Mouse (Mus musculus) activated CD4-positive, CD25-positive, alpha-beta regulatory T cell, adult 4 months (primary cell): Measurements from ENCODE around the gene Parn. TPM values are rescaled to one million over a fixed set of nuclear protein-coding genes. Genes with fewer than 3 reads are reported as not detected.

ENCODE experiments used
- ATAC-seq: one replicate; pipeline ENCODE4 v1.8.0; 2017
- polyA plus RNA-seq, 2 experiments: library from polyadenylated mRNA; unstranded; fragments of 100-300 nt; shearing (Covaris generic); gene quantifications; one replicate each; pipeline ENCODE4 v1.2.1; 2017

The Parn gene
- polyA plus RNA-seq, 2 experiments from 2014 or later = 28.1 to 32.5 TPM

DNA sequence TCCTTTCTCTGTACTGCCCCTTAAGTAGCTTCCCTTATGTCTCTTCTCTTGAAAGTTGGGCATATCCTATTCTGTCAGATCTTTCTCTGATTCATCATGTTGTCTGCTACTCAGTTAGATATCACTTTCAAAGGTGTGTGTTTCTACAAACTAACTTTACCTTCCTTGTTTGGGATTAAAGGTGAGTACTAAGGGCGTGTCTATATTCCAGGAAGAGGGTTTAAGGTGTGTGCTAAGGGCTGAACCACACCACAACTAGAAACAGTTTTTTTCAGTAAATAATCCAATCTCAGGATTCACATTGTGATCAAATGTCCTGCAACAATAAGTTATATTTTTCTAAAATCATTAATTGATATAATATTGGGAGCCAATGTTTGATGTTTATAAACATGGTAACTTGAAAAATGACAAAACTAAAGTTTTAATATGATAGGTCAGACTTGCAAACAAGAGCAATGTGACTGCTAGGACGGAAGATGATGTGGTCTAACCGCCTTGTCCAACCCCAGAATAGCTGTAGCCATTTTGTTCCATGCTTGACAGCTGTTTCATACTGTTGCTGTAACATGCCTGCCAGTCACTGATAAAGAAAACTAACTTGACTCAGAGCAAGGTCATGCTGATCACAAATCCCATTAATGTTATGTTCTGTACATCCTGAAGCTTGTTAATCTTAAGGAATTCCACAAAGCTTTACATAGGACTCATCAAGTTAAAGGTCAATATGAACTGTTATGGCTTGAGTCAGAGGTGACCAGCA, 46.0 kb downstream of the Parn start:
- ATAC-seq = no peak

DNA sequence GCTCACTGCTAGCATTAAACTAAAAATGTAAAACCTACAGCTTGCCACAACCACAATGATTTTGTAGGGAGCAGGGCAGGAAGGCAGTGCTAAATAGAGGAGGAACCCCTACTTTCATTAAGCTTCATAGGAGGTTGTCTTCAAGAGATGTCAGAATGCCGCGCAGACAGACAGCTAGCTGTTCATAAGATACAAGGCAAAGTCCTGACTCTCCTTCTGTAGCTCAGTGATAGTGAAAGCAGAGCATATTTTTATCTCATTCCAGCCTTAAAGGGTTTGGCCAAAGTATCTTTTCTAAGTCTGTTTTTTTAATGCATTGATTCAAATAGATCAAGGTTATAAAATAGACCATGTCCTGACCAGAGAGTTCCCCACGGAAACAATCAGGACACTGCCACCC, 47.8 kb downstream of the Parn start:
- ATAC-seq = no peak

DNA sequence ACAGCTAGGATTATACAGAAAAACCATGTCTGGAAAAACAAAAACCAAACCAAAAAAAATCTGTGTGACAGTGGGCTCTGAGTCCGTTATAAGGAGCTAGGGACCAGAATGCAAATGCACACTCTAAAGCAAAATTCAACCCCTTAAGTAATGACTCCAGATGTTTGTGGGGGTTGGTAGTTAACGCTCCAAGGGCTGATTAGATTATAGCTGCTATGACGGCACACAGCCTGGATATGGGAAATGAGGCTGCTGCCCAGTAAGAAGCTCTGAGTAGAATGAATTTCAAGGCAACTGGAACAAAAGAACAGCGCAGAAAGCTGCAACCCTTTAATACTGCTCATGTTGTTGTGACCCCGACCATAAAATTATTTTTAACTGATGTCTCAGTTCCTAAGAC, 52.7 kb downstream of the Parn start:
- ATAC-seq = no peak

DNA sequence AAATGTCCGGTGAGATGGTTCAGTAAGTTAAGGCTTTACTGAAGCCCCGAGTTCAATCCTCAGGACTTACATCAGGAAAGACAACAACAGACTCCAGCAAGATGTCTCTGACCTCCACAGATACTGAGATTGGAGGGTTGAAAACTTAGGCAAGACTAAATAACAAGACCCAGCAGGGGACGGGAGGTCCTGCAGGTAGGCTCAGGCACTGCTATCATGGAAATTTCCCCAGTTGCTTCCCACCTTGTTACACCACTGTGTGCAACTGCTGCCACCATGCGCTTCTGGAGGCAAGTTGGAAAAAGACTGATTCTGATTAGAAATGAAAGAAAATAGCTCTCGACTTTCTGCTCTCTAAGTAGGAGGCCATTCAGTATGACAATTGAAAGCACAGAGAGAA, 55.4 kb downstream of the Parn start:
- ATAC-seq = no peak

DNA sequence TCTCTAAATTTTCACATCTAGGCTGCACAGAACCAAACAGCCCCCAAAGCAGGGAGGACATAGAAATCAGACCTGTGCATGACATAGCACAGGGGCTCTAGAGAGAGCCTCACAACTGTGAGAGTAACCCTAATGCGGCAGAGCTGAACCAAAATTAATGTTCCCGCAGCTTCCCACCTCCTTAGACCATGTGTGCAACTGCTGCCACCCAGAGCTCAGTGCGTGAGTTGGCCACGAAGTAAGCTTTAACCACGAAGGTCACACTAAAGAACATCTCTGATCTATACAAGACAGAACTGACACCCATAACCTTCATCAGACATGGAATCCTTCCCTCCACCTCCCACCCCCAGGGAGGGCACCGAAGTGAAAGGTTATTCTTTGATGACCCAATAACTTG, 55.9 kb downstream of the Parn start:
- no peak for ATAC-seq

DNA sequence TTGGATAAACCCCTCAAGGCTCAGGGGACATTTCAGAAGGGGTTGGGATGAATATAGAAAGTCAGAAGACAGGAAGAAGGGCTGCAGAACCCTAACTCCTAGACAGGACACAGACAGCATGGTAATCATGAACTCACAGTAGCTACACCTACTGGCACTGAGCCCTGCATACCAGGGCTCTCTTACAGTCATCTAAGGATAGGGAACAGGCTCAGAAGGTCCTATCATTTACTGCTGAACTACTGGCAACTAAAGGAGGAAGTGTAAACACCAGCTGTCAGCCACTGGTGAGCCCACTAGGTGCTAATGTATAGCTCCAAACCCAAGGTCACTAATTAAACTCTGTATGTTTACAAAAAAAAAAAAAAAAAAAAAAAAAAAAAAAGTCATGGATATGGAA, 56.6 kb downstream of the Parn start:
- ATAC-seq = no peak

DNA sequence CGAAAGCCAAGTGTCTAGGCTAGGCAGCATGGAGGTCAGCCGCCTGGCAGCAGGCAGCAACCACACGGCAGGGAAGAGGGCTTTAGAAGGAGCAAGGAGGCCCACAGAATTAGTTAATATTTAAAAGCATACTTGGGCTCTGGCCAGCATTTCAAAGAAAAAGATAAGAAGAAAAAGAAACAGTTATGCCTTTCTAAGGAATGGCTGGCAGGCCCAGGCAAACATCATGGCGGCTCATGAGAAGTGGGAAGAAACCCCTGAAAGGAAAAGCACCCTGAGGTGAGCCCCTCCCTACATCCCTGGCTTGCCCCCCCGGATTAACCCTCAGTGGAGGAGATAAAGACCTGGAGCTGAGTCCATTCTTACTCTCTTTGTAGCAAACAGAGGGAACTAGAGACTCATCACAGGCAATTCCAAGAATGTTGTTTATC, 57.0 kb downstream of the Parn start:
- no peak for ATAC-seq

DNA sequence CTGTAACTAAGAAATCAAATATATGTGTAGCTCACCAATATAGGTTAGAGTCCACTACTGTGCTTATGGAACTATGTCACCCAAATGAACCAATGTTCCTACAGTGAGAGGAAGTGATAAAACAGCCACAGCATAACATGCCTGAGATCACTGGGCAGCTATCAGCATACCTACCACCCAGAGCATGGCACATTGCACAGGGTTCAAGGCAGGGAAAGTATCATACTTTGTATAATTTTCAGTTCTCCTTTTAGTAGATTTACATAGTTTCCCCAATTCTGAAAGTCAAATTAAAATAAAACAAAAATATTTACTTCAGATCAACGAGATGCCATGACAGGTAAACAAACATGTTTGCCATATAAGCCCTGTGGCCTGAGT, 59.3 kb downstream of the Parn start:
- ATAC-seq = no peak

DNA sequence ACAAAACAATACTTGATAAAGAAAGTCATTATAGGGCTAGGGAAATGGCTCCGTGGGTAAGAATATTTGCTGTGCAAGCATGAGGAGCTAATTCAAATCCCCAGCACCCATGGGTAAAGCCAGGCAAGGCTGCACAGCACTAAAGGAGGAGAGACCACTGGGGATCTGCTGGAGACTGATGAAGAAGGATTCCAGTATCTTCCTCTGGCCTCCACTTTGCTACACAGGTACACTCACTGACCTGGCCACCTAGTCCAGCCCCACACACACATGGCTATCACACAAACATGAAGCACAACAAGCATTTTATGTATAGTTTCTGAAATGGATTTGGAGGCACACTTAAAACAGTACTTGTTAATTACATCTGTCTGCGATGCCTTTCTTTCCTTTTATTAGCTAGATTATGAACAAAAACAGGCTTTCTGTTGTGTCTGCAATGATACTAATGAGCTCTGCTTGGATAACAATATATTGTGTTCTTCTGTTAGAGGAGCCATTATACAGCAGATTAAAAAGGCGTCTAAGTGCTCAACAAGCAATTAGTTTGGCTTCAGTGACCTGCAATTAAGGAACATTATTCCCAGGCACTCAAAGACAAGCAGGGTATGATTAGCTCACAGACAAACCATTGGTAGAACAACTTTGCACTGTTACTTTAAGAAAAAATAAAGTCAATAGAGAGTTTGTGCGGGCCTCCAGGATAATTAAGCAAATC, 59.8 kb downstream of the Parn start:
- ATAC-seq = no peak

DNA sequence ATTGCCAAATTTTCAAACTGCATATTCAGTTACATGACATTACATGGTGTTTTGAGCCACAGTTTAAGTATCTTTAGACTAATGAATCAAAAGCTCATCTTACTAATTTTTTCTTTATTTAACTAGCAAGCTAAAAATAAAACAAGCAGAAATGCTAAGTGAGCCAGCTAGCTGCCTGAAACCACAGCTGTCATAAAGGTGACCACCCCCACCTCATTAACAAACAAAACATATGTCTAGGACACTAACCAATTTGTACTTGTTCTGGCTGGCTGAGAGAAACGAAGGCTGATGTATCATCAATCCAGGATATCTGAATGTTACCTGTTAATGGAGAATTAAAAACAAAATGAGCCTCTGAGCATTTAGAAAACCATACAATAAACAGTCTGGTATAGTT, 65.2 kb downstream of the Parn start:
- no peak for ATAC-seq

DNA sequence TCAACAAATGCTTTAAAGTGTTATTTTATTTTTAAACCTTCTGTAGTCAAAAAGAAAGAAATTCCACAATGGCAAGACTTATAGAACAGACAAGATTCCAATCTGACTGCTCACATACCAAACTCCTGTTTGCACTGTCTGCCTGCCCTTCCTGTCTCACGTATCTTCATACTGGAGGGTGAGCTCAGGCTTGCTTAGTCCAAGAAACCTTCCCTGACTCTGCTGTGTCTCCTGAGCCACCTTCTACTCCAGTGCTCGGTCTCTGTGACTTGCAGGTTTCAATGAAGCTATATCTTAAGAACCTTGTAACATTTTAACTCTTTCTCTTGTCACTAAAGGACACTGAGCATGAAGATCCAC, 78.9 kb downstream of the Parn start:
- no peak for ATAC-seq

DNA sequence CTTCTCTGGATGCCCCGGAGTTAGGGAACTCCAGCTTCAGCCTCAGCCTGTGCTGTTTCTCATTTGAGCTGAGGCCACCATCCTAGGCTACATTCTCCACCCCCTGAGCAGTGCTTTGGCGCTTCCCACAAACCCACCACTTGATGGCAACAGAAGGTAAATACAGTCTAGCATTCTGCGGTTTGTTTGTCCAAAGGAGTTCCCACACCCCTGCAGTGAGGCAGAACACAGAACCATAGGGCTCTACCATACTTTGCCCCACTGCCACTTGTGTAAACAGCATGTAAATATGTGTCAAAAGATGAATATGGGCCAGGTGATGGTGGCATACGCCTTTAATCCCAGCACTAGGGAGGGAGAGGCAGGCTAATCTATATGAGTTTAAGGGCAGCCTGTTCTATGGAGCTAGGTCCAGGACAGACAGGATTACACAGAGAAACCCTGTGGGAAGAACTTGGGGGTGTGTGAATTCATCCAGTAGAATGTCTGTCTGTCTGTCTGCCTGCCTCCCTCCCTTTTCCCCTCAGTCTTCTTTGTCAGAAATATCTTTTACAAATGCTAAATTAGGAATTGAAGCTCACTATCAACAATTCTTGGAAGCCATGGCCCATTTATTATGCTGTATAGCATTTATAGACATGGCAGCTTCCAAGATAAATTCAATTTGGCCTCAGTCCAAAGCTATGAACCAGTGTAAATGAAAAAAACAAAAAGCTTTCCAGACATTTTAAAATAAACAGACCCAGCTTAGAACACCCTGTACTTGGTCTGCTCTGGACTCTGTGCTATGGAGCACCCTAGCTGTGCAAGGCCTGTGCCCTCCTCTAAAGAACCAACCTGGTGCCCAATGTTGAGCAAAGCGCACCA, 79.6 kb downstream of the Parn start:
- no peak for ATAC-seq

DNA sequence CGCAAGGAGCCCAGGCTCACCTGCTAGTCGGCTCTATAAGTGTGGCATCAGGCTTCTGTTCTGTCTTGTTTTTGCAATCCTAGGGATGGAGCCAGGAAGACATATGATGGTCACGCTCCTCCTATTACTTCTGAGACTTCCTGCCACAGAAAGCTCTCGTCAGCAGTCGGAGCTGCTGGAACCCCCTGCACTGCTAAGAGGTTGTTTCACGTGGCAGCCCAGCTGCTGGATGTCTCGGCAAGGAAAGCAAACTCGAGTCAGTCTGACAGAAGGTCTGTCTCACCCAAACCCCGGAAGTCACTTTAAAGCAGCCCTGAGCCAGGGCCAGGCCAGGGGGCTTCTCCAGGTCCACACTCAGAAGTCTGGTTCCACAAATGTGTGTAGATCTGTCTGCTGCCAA, 82.7 kb downstream of the Parn start:
- no peak for ATAC-seq

DNA sequence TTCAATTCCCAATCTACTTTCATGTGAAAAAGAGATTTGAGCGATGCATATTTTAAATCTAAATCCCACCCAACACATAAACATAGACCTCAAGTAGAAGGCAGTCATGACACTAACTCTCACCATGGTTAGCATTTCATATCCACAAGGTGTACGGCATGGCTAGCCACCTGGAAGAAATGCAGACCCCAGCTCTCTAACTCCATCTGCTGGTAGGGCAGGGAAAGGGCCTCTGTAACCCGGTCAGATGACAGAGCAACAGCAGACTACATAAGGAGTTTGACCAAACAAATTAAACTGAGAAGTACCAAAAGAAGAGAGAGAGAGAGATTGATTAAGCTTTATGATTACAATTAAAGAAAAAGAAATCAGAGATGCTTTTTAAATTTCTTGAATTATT, 87.2 kb downstream of the Parn start:
- no peak for ATAC-seq

DNA sequence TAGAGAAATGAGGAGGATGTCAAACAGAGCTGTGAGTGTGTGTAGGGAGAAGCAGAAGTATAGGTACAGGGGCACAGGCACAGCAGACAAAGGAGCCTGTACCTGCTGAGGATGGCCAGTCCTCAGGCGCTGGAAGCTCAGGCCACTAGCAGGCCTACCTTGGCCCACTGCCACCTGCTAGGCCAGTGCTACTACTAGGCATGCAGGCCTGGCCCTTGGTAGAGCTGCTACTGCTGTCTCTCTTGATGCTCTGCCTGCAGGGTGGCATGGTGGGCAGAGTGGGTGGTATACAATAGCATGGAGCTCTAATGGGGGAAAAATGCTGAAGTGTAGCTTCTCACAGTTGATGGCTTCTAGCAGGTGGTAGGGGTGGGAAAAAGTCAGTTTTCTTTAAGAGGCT, 88.0 kb downstream of the Parn start:
- no peak for ATAC-seq

DNA sequence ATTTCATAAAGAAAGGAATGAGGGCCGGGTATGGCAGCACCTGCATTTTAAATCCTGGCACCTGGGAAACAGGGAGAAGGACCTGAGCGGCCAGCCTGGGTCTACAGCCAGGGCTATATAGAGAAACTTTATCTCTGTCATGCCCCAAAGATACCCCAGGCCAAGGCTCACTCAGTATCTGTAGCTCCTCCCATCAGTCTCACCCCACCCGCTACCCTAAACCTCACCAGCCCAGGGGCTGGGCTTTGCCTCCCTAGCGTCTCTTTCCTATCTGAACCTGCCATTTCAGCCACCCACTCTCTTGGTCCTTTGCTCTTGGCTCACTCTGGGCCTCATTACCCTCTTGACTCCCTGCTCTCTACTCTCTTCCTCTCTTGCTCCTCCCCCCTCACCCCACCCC, 92.7 kb downstream of the Parn start:
- no peak for ATAC-seq

DNA sequence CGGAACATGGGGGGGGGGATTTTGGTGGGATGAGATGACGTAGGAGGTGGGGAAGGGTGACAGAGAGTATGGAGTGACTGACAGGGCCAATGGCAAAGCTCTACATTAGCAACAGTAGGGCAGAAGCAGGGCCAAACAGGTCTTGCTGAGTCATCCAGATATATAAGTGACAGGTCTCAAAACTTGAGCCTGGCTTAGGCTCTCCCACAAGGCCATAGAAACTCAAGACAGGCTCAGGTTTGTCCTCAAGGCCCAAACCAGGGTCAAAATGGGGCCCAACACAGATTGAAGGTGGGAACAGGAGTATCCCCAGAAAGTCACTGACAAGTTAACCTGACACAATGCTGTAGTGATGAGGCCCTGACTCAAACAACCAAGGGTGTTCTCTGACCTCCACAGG, 99.7 kb downstream of the Parn start:
- ATAC-seq = no peak

DNA sequence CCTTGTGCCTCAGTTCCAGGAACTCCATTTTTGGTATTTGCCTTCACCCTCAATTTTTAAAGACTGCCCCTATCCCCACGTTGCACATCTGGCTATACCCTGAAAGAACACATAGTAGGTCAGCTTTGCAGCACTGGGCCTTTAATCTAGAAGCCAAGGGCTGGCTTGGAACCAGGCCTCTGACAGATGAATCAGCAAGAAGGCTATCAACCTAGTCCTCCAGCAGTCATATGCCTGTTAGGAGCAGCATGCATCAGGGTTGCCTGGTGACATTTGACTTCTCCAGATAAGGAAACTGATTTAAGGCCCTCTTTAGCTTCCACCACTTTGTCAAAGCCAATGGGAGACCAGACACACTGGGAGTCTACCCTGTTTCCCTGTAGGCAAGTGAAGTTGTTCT, 100.4 kb downstream of the Parn start:
- ATAC-seq = no peak

DNA sequence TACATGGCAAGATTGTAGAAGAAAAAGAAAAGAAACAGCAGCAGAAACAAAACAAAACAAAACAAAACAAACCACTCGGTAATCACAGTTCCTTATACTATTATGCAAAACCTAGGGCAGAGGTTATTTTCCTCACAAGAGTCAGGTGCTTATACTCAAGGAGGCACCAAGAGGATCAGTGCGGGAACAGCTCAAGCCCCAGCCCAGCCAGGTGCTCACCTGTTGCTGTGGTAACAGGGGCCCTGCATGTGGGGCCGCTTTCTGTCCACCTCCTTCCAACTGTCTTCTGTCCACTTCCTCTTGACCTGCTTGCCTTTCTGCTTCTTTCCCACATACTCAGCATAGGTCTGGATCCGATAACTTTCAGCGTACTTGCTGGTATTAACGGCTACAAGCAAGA, 101.6 kb downstream of the Parn start:
- no peak for ATAC-seq

DNA sequence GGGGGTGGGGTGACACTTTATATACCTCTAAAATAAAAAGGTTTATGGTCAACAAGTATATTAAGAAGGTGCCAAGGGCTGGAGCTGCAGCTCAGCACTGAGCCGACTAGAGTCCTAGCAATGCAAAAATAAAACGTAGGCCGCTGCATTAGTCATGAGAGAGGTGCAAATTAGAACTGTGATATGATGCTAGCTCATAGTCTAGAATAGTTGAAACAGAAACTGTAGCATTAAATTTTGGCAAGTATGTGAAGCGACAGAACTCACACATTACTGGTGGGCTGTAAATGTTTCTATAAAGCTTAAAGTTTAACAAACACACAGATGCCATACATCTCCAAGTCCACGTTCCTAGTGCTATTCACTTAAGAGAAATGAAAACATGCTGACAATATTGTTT, 102.7 kb downstream of the Parn start:
- no peak for ATAC-seq

DNA sequence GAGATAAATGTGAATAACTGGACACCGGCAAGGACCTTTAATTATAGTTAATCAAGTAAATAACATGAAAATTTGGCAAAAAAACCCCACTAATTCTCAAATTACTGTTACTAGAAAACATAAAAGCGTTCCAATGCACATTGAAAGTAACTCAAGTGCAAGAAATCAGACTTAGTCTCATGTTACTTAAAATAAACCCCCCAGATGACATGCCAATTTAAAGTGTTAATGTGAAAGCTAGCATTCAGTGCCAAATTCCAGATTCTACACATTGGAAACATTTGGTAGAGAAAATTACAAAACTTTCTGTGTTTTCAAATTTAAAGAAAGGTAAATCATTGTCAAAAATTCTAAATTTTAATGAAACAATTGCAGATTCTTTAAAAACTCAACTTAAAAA, 110.2 kb downstream of the Parn start:
- no peak for ATAC-seq

DNA sequence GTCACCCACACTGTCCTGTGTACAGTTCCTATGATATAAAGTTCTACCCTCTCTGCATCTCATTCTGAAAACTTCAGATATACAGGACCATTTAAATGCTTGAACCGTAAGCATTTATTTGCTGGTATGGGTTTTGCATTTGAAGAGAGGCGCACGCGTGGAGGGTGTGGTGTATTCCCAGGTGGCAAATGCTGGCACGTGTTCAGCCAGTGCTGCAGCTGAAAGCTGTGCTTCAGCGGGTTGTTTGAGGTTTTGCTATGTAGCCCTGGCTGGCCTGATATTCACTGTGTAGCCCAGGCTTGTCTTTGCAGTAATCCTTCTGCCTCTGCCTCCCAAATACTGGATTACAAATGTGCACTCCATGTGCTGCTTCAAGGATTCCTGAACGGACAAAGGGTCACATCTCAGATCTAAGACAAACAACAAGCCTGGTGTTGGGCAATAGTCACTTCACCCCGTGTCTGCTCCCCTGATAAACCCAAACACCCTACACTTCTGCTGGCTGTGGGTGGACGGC, 111.0 kb downstream of the Parn start:
- ATAC-seq = no peak

DNA sequence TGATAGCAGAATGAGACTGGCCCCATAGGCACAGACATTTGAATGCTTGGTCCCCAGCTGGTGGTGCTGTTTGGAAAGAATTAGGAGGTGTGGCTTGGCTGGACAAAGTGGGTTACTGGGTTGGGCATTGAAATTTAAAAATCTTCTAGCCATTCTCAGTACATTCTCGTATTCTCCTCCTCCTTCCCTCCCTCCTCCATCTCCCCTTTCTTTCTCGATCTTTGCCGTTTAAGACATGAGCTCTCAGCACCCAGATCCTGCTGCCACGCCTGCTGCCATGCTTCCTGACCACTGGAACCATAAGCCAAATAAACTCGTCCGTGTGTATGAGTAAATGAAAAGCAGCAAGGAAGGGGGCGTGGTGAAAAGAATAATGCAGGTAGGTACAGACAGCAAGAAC, 111.5 kb downstream of the Parn start:
- ATAC-seq = no peak

DNA sequence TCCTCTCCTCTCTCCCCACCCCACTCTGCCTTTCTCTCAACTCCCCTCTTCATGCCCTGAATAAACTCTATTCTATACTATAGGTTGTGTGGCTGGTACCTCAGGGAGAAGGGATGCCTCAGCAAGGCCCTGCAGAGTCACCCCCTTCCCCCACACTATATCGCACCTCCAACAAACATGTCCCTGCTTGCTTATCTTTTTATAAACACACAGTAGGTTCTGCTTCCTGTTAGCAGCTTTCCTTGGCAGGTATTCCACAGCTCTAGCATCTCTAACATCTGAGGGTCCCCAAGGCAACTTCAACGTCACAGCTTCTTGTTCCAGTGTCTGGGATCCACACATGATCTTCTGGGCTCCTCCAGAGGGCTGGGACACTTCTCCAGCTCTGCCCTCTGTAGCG, 117.3 kb downstream of the Parn start:
- ATAC-seq = no peak
